Mouse (Mus musculus): ENCODE data around the gene Slc4a3. TPM values are rescaled to one million over a fixed set of nuclear protein-coding genes. Genes with fewer than 3 reads are reported as not detected.

Slc4a3 gene
- total RNA-seq, 2 experiments from 2014 or later, result 120 to 141 TPM

GRCm38 (mm10) chr1:75519576-75519975 is 26.5 kb upstream of the Slc4a3 start:
- DNase-seq (ENCODE audit: low spot score in 2 of 2), result no peak

- peak; percentile 91 to 92 for DNase-seq (ENCODE audit: low spot score in 2 of 2)
These were observed 24.6 kb upstream of the Slc4a3 start, which contains the start of gene Stk11ip for GRCm38 (mm10) chr1:75521321-75522031. Gene Stk11ip (plus strand): TSS chr1:75521529.

- no peak for DNase-seq (ENCODE audit: low spot score in 2 of 2)
These were observed 21.4 kb upstream of the Slc4a3 start for GRCm38 (mm10) chr1:75524679-75525078.

GRCm38 (mm10) chr1:75530546-75530945 is 15.5 kb upstream of the Slc4a3 start:
- no peak for DNase-seq (ENCODE audit: low spot score in 2 of 2)

GRCm38 (mm10) chr1:75532280-75533172 is 13.5 kb upstream of the Slc4a3 start:
- no peak for DNase-seq (ENCODE audit: low spot score in 2 of 2)

- DNase-seq (ENCODE audit: low spot score in 2 of 2), result no peak
These were observed 12.5 kb upstream of the Slc4a3 start for GRCm38 (mm10) chr1:75533325-75534252.

GRCm38 (mm10) chr1:75537587-75537986 is 8.5 kb upstream of the Slc4a3 start:
- DNase-seq (ENCODE audit: low spot score in 2 of 2), result no peak

GRCm38 (mm10) chr1:75538597-75539190 is 7.4 kb upstream of the Slc4a3 start:
- DNase-seq (ENCODE audit: low spot score in 2 of 2), result no peak

- no peak for DNase-seq (ENCODE audit: low spot score in 2 of 2)
These were observed 4.6 kb upstream of the Slc4a3 start for GRCm38 (mm10) chr1:75541496-75541895.

GRCm38 (mm10) chr1:75544351-75544750 is 1.7 kb upstream of the Slc4a3 start:
- no peak for DNase-seq (ENCODE audit: low spot score in 2 of 2)

GRCm38 (mm10) chr1:75547351-75547750 is 1.3 kb downstream of the Slc4a3 start:
- DNase-seq (ENCODE audit: low spot score in 2 of 2), result no peak

- DNase-seq (ENCODE audit: low spot score in 2 of 2), result no peak
These were observed 2.0 kb downstream of the Slc4a3 start for GRCm38 (mm10) chr1:75548083-75548482.

- DNase-seq (ENCODE audit: low spot score in 2 of 2), result no peak
These were observed 2.8 kb downstream of the Slc4a3 start for GRCm38 (mm10) chr1:75548871-75549270.

- DNase-seq (ENCODE audit: low spot score in 2 of 2), result no peak
These were observed 3.5 kb downstream of the Slc4a3 start for GRCm38 (mm10) chr1:75549289-75550279.

- no peak for DNase-seq (ENCODE audit: low spot score in 2 of 2)
These were observed 4.5 kb downstream of the Slc4a3 start for GRCm38 (mm10) chr1:75550586-75550985.

- no peak for DNase-seq (ENCODE audit: low spot score in 2 of 2)
These were observed 9.6 kb downstream of the Slc4a3 start for GRCm38 (mm10) chr1:75555680-75556079.

GRCm38 (mm10) chr1:75556143-75556781 is 10.2 kb downstream of the Slc4a3 start:
- peak in 1 of 2 experiments; percentile 45 for DNase-seq (ENCODE audit: low spot score in 2 of 2)

GRCm38 (mm10) chr1:75557041-75557440 is 11.0 kb downstream of the Slc4a3 start:
- no peak for DNase-seq (ENCODE audit: low spot score in 2 of 2)
